ENCODE assay signal across 10 mouse cellular contexts in the genomic region with DNA sequence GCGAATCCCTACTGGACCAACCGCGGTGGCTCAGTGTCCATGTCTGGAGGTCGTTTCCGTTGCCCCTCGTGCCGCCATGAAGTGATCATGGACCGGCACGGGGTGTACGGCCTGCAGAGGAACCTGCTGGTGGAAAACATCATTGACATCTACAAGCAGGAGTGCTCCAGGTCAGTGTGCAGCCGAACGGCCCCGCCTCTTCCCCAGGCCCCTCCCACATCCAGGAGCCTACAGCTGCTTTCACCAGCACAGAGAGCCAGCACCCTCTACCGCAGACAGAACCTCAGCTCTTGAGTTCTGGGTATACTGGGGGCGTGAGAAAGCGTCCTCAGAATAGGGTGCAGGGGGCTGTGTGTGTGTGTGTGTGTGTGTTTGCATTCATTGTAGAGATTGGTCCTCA. TPM values are rescaled to one million over a fixed set of nuclear protein-coding genes. Genes with fewer than 3 reads are reported as not detected.
A peak's percentile ranks its signal among the peaks of the same experiment; 100 is the strongest.
DNase-seq lines count a peak whose midpoint lies in the region; ATAC-seq and TF ChIP-seq lines count a peak whose summit lies in the region.
"Had no signal": no experiment of that assay in that cellular context is flagged by ENCODE, and none has a peak within 500 bp of the region (broad histone marks: within the 10 kb centered on the region; RNA-seq: fewer than 3 reads in every experiment).

No protein-coding gene starts in this region.

- no peak overlapping the region for H3K27ac ChIP-seq in thymus, adult 2 months (ENCODE audit: control insufficient read depth, insufficient read depth, low read length)
- peak overlapping the region; percentile 93 for H3K27ac ChIP-seq in heart, embryonic 10.5 days
- H3K27ac ChIP-seq: midbrain, embryonic 10.5 days had no signal

- TF ChIP-seq POLR2A in thymus, adult 2 months (IDR thresholded peaks at IDR 0.05; ENCODE audit: control insufficient read depth, extremely low read depth, insufficient read depth, low read length, poor library complexity), result no peak

- H3K36me3 ChIP-seq in thymus, adult 2 months (ENCODE audit: control insufficient read depth, insufficient read depth, low read length), result no peaks in the 10 kb centered on the region
- peaks cover 45% of the 10 kb centered on the region for H3K36me3 ChIP-seq in heart, embryonic 10.5 days
- H3K36me3 ChIP-seq: midbrain, embryonic 10.5 days had no signal

- H3K27me3 ChIP-seq in thymus, adult 2 months (ENCODE audit: control insufficient read depth, insufficient read depth, low read length), result no peaks in the 10 kb centered on the region
- no peaks in the 10 kb centered on the region for H3K27me3 ChIP-seq in heart, embryonic 10.5 days (ENCODE audit: insufficient read depth, poor library complexity, severe bottlenecking)
- H3K27me3 ChIP-seq: Patski had no signal

- ATAC-seq in monocyte, adult 5-6 weeks (replicated peaks; ENCODE audit: insufficient number of reproducible peaks, low FRiP score, low TSS enrichment, poor library complexity, severe bottlenecking), result no peak
- ATAC-seq: Patski had no signal

- intact Hi-C loops in left cerebral cortex, postnatal 10 days (cut with DNase I), result no loop called here

- H3K4me3 ChIP-seq in thymus, adult 2 months (ENCODE audit: control insufficient read depth, insufficient read depth, low read length), result no peak overlapping the region
- H3K4me3 ChIP-seq in heart, embryonic 10.5 days, result peak overlapping the region; percentile 66
- H3K4me3 ChIP-seq: midbrain, embryonic 10.5 days had no signal

- TF ChIP-seq CTCF in thymus, adult 2 months (IDR thresholded peaks at IDR 0.05; ENCODE audit: borderline replicate concordance, control insufficient read depth, extremely low read depth, insufficient read depth, low read length, poor library complexity), result no peak

- no peaks in the 10 kb centered on the region for H3K4me1 ChIP-seq in thymus, adult 2 months (replicated peaks; ENCODE audit: control insufficient read depth, insufficient read depth, low read length)
- peaks cover 63% of the 10 kb centered on the region for H3K4me1 ChIP-seq in heart, embryonic 10.5 days

- 0 out of 2 replicates have a peak, but pooled peaks cover 4% of the 10 kb centered on the region for H3K9me3 ChIP-seq in heart, embryonic 10.5 days

- peak; percentile 19 for DNase-seq in thymus, adult 2 months
- DNase-seq in thymus, postnatal 10 days (ENCODE audit: low spot score in 2 of 2), result no peak
- no peak for DNase-seq in heart, embryonic 10.5 days (ENCODE audit: low spot score)
- peak; percentile 39 for DNase-seq in kidney, postnatal 14 days
- DNase-seq in right cerebral cortex, postnatal 14 days, result no peak
- no peak for DNase-seq in left cerebral cortex, postnatal 10 days (ENCODE audit: extremely low spot score in 1 of 2, low spot score in 2 of 2)

- WGBS in thymus, adult 2 months, result 50% methylated on average over 16 of the region's 16 CpGs
- WGBS in heart, embryonic 10.5 days, result 41% methylated on average over 16 of the region's 16 CpGs

RNA-seq across cellular contexts. Expression of a gene that starts 1.5 kb away (rescaled TPM):
- 0.43 and 5.9 TPM in 2 replicates for polyA plus RNA-seq in thymus, adult 2 months (2012; rRNA removed)
- 47.5 and 77.0 TPM in 2 replicates for polyA plus RNA-seq in heart, embryonic 10.5 days (2016; fragmentation: Nextera tagmentation; extraction: Ambion mirVana)
- under 1 TPM; 0.66 to 0.87 TPM for total RNA-seq in left cerebral cortex, postnatal 10 days (2021)
- total RNA-seq in monocyte, adult 5-6 weeks (2017), result not detected in 3 replicates
- total RNA-seq: hematopoietic stem cell, adult 5-6 weeks had no signal

RNA-seq across cellular contexts. Expression of a gene that starts 26.6 kb away (rescaled TPM):
- 1.1 and 2.0 TPM in 2 replicates for polyA plus RNA-seq in thymus, adult 2 months (2012; rRNA removed)
- 0.09 and 0.36 TPM in 2 replicates for polyA plus RNA-seq in heart, embryonic 10.5 days (2016; fragmentation: Nextera tagmentation; extraction: Ambion mirVana)
- not detected for total RNA-seq in left cerebral cortex, postnatal 10 days (2021)
- not detected in 3 replicates for total RNA-seq in monocyte, adult 5-6 weeks (2017)
- total RNA-seq: hematopoietic stem cell, adult 5-6 weeks had no signal
- polyA plus RNA-seq: Patski had no signal

RNA-seq across cellular contexts. Expression of a gene that starts 28.7 kb away (rescaled TPM):
- 13.3 and 14.4 TPM in 2 replicates for polyA plus RNA-seq in thymus, adult 2 months (2012; rRNA removed)
- polyA plus RNA-seq in heart, embryonic 10.5 days (2016; fragmentation: Nextera tagmentation; extraction: Ambion mirVana), result 15.8 and 18.2 TPM in 2 replicates
- total RNA-seq in left cerebral cortex, postnatal 10 days (2021), result 10 to 100 TPM; 26.1 to 26.2 TPM
- 14.7 to 25.2 TPM (median 21.5 TPM) in 3 replicates for total RNA-seq in monocyte, adult 5-6 weeks (2017)

Comparison
In these comparisons a context has a peak if more than half of its experiments do, and no peak if none do; other contexts are left out.
1. DNase-seq: peak in thymus, adult 2 months (single experiment) and kidney, postnatal 14 days (single experiment); none in thymus, postnatal 10 days (0 of 2), heart, embryonic 10.5 days (single experiment), right cerebral cortex, postnatal 14 days (single experiment) and left cerebral cortex, postnatal 10 days (0 of 2).